Mouse (Mus musculus) neural tube, embryonic 13.5 days (tissue): Measurements from ENCODE around the gene Fcgrt. TPM values are rescaled to one million over a fixed set of nuclear protein-coding genes. Genes with fewer than 3 reads are reported as not detected.

ENCODE experiments used
- ATAC-seq: fragments of 200-750 bp; cut with Nextera tagmentation; 2 replicates; pipeline ENCODE4 v1.8.0; 2017; ENCODE audit warnings: low read depth, mild to moderate bottlenecking, moderate TSS enrichment, moderate library complexity
- H3K27ac ChIP-seq: fragments of 300-500 bp; sonication (generic); replicated peaks from 2 replicates; pipeline ENCODE4 v1.5.1; 2015; ENCODE audit warnings: moderate library complexity, mild to moderate bottlenecking, inconsistent platforms
- H3K27me3 ChIP-seq: fragments of 300-500 bp; sonication (generic); 2 replicates; pipeline ENCODE4 v1.6.1; 2015; ENCODE audit warnings: mild to moderate bottlenecking, inconsistent platforms
- H3K36me3 ChIP-seq: fragments of 300-500 bp; sonication (generic); 2 replicates; pipeline ENCODE4 v1.6.1; 2015; ENCODE audit warnings: mild to moderate bottlenecking, inconsistent platforms
- H3K4me1 ChIP-seq: fragments of 300-500 bp; sonication (generic); replicated peaks from 2 replicates; pipeline ENCODE4 v1.6.1; 2015; ENCODE audit warnings: inconsistent platforms
- H3K4me2 ChIP-seq: fragments of 300-500 bp; sonication (generic); 2 replicates; pipeline ENCODE4 v1.6.1; 2015; ENCODE audit warnings: inconsistent platforms, mild to moderate bottlenecking, moderate library complexity
- H3K4me3 ChIP-seq: fragments of 300-500 bp; sonication (generic); 2 replicates; pipeline ENCODE4 v1.5.1; 2015; ENCODE audit warnings: mild to moderate bottlenecking, inconsistent platforms
- H3K9ac ChIP-seq: fragments of 300-500 bp; sonication (generic); 2 replicates; pipeline ENCODE4 v1.6.1; 2015; ENCODE audit warnings: moderate library complexity, mild to moderate bottlenecking, inconsistent platforms
- H3K9me3 ChIP-seq: fragments of 300-500 bp; sonication (generic); 2 replicates; pipeline ENCODE4 v1.6.1; 2016; ENCODE audit warnings: inconsistent platforms
- WGBS: fragments of 180-500 bp; shearing (Covaris S2); methylation state at CpG from one replicate; pipeline ENCODE4 v1.1.7; 2015; 5-methylcytosine and 5-hydroxymethylcytosine counted together
- polyA plus RNA-seq: library from polyadenylated mRNA; unstranded; fragments of >200 nt; fragmentation: Nextera tagmentation; extraction: Ambion mirVana; gene quantifications from 2 replicates; pipeline ENCODE4 v1.2.1, GENCODE M21; 2015

The Fcgrt gene
- polyA plus RNA-seq, 1 experiment from 2014 or later: 27.3 TPM

DNA sequence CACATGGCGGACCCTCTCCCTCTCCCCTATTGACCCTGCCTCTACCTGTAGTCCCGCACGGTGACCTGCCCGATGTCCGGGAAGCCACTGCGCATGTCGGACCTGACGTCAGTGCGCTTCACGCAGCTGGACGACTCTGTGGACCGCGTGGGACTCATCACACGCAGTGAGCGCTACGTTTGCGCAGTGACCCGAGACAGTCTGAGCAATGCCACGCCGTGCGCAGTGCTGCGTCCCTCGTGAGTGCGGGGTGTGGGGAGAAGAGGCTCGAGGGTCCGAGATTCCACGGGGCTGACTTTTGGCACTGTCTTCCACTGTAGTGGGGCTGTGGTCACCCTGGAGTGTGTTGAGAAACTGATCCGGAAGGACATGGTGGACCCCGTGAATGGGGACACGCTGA is 27.1 kb downstream of the Fcgrt start:
- H3K9ac ChIP-seq: no peak overlapping the region
- 89% methylated on average over 30 of the region's 30 CpGs for WGBS
- H3K4me1 ChIP-seq: no peaks in the 10 kb centered on the region
- H3K4me2 ChIP-seq: no peak overlapping the region
- no peak for ATAC-seq
- no peaks in the 10 kb centered on the region for H3K27me3 ChIP-seq
- no peak overlapping the region for H3K27ac ChIP-seq
- H3K36me3 ChIP-seq: peaks cover 41% of the 10 kb centered on the region
- no peaks in the 10 kb centered on the region for H3K9me3 ChIP-seq
- no peak overlapping the region for H3K4me3 ChIP-seq

- Histone ChIP-seq H3K36me3 (peaks cover 41% of the 10 kb centered on the region), H3K9ac (no peak overlapping the region), H3K4me1 (no peaks in the 10 kb centered on the region), H3K27ac (no peak overlapping the region), H3K4me2 (no peak overlapping the region), H3K9me3 (no peaks in the 10 kb centered on the region), H3K27me3 (no peaks in the 10 kb centered on the region), H3K4me3 (no peak overlapping the region)
- 92% methylated on average over 4 of the region's 4 CpGs for WGBS
- no peak for ATAC-seq
These were observed 28.2 kb downstream of the Fcgrt start for GRCm38 (mm10) chr7:45075405-45075804.

- Histone ChIP-seq H3K9ac (no peak overlapping the region), H3K9me3 (no peaks in the 10 kb centered on the region), H3K4me3 (no peak overlapping the region), H3K27ac (no peak overlapping the region), H3K4me1 (no peaks in the 10 kb centered on the region), H3K36me3 (peaks cover 41% of the 10 kb centered on the region), H3K4me2 (no peak overlapping the region), H3K27me3 (no peaks in the 10 kb centered on the region)
- no peak for ATAC-seq
- WGBS: 90% methylated on average over 12 of the region's 12 CpGs
These were observed 29.7 kb downstream of the Fcgrt start for GRCm38 (mm10) chr7:45073949-45074348.

- 77% methylated on average over 7 of the region's 7 CpGs for WGBS
- Histone ChIP-seq H3K4me2 (no peak overlapping the region), H3K9ac (no peak overlapping the region)
These were observed 30.4 kb downstream of the Fcgrt start for GRCm38 (mm10) chr7:45073171-45073707.

DNA sequence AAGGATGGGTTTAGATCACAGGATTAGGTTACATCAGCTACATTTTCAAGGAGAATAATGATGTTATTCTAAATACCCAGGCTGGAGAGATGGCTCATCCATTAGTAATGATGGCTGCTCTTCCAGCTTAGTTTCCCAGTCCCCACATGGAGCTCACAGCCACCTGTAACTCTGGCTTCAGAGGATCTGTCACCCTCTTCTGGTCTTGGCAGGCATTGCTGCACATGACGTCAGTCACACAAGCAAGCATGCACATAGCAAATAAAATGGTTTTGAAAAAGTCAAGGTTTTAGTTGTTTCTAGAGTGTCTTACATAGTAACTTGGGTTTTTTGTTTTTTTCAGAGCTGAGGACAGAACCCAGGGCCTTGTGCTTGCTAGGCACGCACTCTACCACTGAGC is 31.4 kb downstream of the Fcgrt start:
- ATAC-seq: no peak
- Histone ChIP-seq H3K27me3 (no peaks in the 10 kb centered on the region), H3K9ac (no peak overlapping the region), H3K9me3 (no peaks in the 10 kb centered on the region), H3K4me3 (no peak overlapping the region), H3K4me2 (no peak overlapping the region), H3K36me3 (peaks cover 34% of the 10 kb centered on the region), H3K27ac (no peak overlapping the region), H3K4me1 (no peaks in the 10 kb centered on the region)
- WGBS: 83% methylated on average over 2 of the region's 2 CpGs

More at GRCm38 (mm10) chr7:45073171-45073707, 30.4 kb downstream of the Fcgrt start:
- H3K4me3 ChIP-seq: no peak overlapping the region
- H3K27me3 ChIP-seq: no peaks in the 10 kb centered on the region
- H3K9me3 ChIP-seq: no peaks in the 10 kb centered on the region
- no peak overlapping the region for H3K27ac ChIP-seq
- H3K4me1 ChIP-seq: no peaks in the 10 kb centered on the region
- peaks cover 41% of the 10 kb centered on the region for H3K36me3 ChIP-seq
- no peak for ATAC-seq

DNA sequence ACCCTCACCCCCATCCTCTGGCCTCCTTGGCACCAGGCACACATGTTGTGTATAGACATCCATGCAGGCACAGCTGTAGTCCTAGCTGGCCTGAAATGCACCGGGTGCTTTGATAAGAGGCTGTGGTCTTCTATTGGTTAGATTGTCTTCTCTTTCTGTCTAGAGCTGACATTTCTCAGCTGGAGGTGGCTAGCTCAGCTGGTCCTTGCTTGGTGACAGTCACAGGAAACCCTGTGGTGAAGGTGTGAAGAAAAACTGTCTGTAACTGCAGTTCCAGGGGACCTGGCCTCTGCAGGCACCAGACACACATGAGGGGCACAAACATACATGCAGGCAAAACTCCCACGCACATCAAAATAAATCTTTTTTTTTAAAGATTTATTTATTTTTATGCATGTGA is 34.0 kb downstream of the Fcgrt start:
- ATAC-seq: no peak
- no peak overlapping the region for H3K27ac ChIP-seq
- H3K36me3 ChIP-seq: peaks cover 8% of the 10 kb centered on the region
- 92% methylated on average over 2 of the region's 2 CpGs for WGBS
- H3K9me3 ChIP-seq: no peaks in the 10 kb centered on the region
- H3K4me2 ChIP-seq: no peak overlapping the region
- H3K4me3 ChIP-seq: no peak overlapping the region
- H3K27me3 ChIP-seq: no peaks in the 10 kb centered on the region
- no peaks in the 10 kb centered on the region for H3K4me1 ChIP-seq
- no peak overlapping the region for H3K9ac ChIP-seq

DNA sequence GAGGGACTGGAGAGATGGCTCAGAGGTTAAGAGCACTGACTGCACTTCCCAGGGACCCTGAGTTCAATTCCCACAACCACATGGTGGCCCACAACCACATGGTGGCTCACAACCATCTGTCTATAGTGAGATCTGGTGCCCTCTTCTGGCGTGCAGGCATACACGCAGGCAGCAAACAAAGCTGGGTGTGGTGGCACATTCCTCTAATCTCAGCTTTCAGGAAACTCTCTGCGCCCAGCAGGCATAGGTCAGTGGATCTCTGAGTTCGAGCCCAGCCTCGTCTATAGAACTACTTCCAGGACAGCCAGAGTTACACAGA is 35.7 kb downstream of the Fcgrt start:
- 31% methylated on average over 5 of the region's 5 CpGs for WGBS
- no peaks in the 10 kb centered on the region for H3K9me3 ChIP-seq
- peaks cover 14% of the 10 kb centered on the region for H3K4me1 ChIP-seq
- no peak overlapping the region for H3K4me2 ChIP-seq
- no peaks in the 10 kb centered on the region for H3K36me3 ChIP-seq
- no peak overlapping the region for H3K27ac ChIP-seq
- H3K9ac ChIP-seq: no peak overlapping the region
- H3K27me3 ChIP-seq: no peaks in the 10 kb centered on the region
- no peak overlapping the region for H3K4me3 ChIP-seq
- no peak for ATAC-seq

DNA sequence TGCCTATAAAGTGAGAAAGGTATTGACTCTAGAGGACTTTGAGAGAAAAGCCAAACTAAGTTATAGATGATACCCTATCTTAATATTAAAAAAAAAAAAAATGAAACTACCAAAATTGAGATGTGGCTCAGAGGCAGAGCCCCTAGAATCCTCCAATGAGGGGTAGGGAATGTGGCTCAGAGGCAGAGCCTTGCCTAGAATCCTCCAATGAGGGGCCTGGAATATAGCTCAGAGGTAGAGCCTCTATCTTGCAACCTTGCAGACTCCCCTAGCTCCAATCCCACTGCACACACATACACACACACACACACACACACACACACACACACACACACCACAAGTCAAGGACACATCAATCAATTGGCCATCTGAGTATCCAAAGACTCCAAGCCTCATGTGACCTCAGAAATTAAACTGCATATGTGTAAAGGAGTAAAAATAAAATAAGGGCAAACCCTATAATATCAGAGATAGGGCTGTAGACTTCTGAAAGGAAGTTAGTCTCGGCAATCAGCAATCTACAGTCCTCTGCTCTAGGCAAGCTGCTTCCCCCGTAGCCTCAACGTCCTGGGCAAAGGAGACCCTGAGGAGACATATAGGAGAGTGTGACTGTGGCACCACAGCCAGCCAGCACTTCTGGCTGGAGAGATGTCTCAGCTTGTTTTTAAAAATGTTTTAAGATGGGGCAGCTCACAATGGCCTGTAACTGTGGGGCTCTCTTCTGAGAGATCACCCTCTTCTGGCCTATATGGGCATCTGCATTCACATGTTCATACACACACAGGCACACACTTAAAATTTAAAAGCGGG is 36.3 kb downstream of the Fcgrt start:
- WGBS: 67% methylated on average over 4 of the region's 4 CpGs
- ATAC-seq: no peak
- no peaks in the 10 kb centered on the region for H3K9me3 ChIP-seq

GRCm38 (mm10) chr7:45062239-45062835 is 41.3 kb downstream of the Fcgrt start, which contains the start of the genes Nosip and Prrg2:
TSS of gene Nosip (plus strand) at chr7:45062429.
TSS of gene Prrg2 (minus strand) at chr7:45062677.
- peak within 1 kb of the TSS; percentile 93 for H3K27ac ChIP-seq
- peak within 1 kb of the TSS; percentile 76 for H3K9ac ChIP-seq
- H3K27me3 ChIP-seq: no peaks in the 10 kb centered on the region
- ATAC-seq: peak; percentile 90
- H3K9me3 ChIP-seq: no peaks in the 10 kb centered on the region
- peak within 1 kb of the TSS; percentile 66 for H3K4me3 ChIP-seq
- 1% methylated on average over 31 of the region's 31 CpGs for WGBS
- no peaks in the 10 kb centered on the region for H3K36me3 ChIP-seq
- H3K4me1 ChIP-seq: peaks cover 38% of the 10 kb centered on the region
- H3K4me2 ChIP-seq: peak within 1 kb of the TSS; percentile 62

More for the DNA sequence above, 36.3 kb downstream of the Fcgrt start:
- no peak overlapping the region for H3K4me2 ChIP-seq
- H3K36me3 ChIP-seq: no peaks in the 10 kb centered on the region
- H3K4me1 ChIP-seq: peaks cover 15% of the 10 kb centered on the region
- H3K27ac ChIP-seq: no peak overlapping the region
- H3K9ac ChIP-seq: no peak overlapping the region
- H3K27me3 ChIP-seq: no peaks in the 10 kb centered on the region
- H3K4me3 ChIP-seq: no peak overlapping the region

- Histone ChIP-seq H3K27me3 (no peaks in the 10 kb centered on the region), H3K9ac (peak overlapping the region; percentile 76), H3K27ac (peak overlapping the region; percentile 93), H3K36me3 (no peaks in the 10 kb centered on the region), H3K4me2 (peak overlapping the region; percentile 62), H3K4me3 (peak overlapping the region; percentile 66), H3K4me1 (peaks cover 38% of the 10 kb centered on the region), H3K9me3 (no peaks in the 10 kb centered on the region)
- peak; percentile 7; the same call in 1 of the 2 replicates for ATAC-seq
- 16% methylated on average over 11 of the region's 11 CpGs for WGBS
These were observed 42.0 kb downstream of the Fcgrt start for GRCm38 (mm10) chr7:45061532-45062075.

GRCm38 (mm10) chr7:45060632-45061122 is 43.0 kb downstream of the Fcgrt start:
- Histone ChIP-seq H3K4me3 (no peak overlapping the region), H3K4me1 (peaks cover 38% of the 10 kb centered on the region), H3K9ac (no peak overlapping the region), H3K36me3 (no peaks in the 10 kb centered on the region), H3K27ac (no peak overlapping the region), H3K27me3 (no peaks in the 10 kb centered on the region), H3K9me3 (no peaks in the 10 kb centered on the region), H3K4me2 (0 out of 2 replicates have a peak overlapping the region, but pooled peaks have one; percentile 62)
- WGBS: 94% methylated on average over 6 of the region's 6 CpGs
- ATAC-seq: no peak
